Mouse (Mus musculus): ENCODE measurements around the gene Lingo4.
A peak's percentile ranks its signal among the peaks of the same experiment; 100 is the strongest.

Gene Lingo4

GRCm38 (mm10) chr3:94388047-94388446 is 10.3 kb upstream of the Lingo4 start:
- no peak for DNase-seq

- DNase-seq, result no peak
Observed at GRCm38 (mm10) chr3:94389420-94389819, 8.9 kb upstream of the Lingo4 start.

- DNase-seq, result no peak
Observed at GRCm38 (mm10) chr3:94391001-94391400, 7.3 kb upstream of the Lingo4 start.

GRCm38 (mm10) chr3:94392128-94392527 is 6.2 kb upstream of the Lingo4 start:
- no peak for DNase-seq

- DNase-seq, result no peak
Observed at GRCm38 (mm10) chr3:94393049-94393448, 5.3 kb upstream of the Lingo4 start.

GRCm38 (mm10) chr3:94396336-94396735 is 2.0 kb upstream of the Lingo4 start:
- no peak for DNase-seq

- DNase-seq, result no peak
Observed at GRCm38 (mm10) chr3:94396851-94397250, 1.5 kb upstream of the Lingo4 start.

GRCm38 (mm10) chr3:94398943-94399481 is 695 bp downstream of the Lingo4 start:
- peak; percentile 72 for DNase-seq

- peak; percentile 53 for DNase-seq
Observed at GRCm38 (mm10) chr3:94399663-94400310, 1.5 kb downstream of the Lingo4 start.

GRCm38 (mm10) chr3:94402451-94402850 is 4.1 kb downstream of the Lingo4 start:
- DNase-seq, result no peak

GRCm38 (mm10) chr3:94404366-94405054 is 6.2 kb downstream of the Lingo4 start:
- DNase-seq, result peak; percentile 17

- no peak for DNase-seq
Observed at GRCm38 (mm10) chr3:94405561-94405960, 7.2 kb downstream of the Lingo4 start.

GRCm38 (mm10) chr3:94412530-94412929 is 14.2 kb downstream of the Lingo4 start:
- DNase-seq, result no peak

GRCm38 (mm10) chr3:94413031-94413679 is 14.8 kb downstream of the Lingo4 start, which contains the start of gene Tdrkh:
Gene Tdrkh, plus strand, starts transcription at chr3:94413273.
- peak; percentile 97 for DNase-seq

GRCm38 (mm10) chr3:94430980-94431379 is 32.7 kb downstream of the Lingo4 start:
- DNase-seq, result no peak

GRCm38 (mm10) chr3:94434305-94434704 is 36.0 kb downstream of the Lingo4 start:
- DNase-seq, result no peak

- no peak for DNase-seq
Observed at GRCm38 (mm10) chr3:94436420-94436819, 38.1 kb downstream of the Lingo4 start.

GRCm38 (mm10) chr3:94441182-94441581 is 42.9 kb downstream of the Lingo4 start:
- no peak for DNase-seq

GRCm38 (mm10) chr3:94442951-94443596 is 44.8 kb downstream of the Lingo4 start, which contains the start of gene Mrpl9:
Gene Mrpl9, plus strand, starts transcription at chr3:94443318.
- DNase-seq, result peak; percentile 96

- no peak for DNase-seq
Observed at GRCm38 (mm10) chr3:94443597-94443964, 45.3 kb downstream of the Lingo4 start, which contains the start of gene Oaz3. Gene Oaz3, minus strand, starts transcription at chr3:94443915.

GRCm38 (mm10) chr3:94449377-94449776 is 51.1 kb downstream of the Lingo4 start:
- no peak for DNase-seq
